Mouse (Mus musculus): ENCODE results near the gene Matn4.

- TF ChIP-seq CTCF (IDR thresholded peaks at IDR 0.05; ENCODE audit: low read depth) (peak; percentile 82), EP300 (IDR thresholded peaks at IDR 0.05; ENCODE audit: low read depth) (no peak)
These were observed 2.1 kb downstream of the Matn4 start, which contains the start of gene Rbpjl for GRCm38 (mm10) chr2:164402906-164403305.
